Mouse (Mus musculus) lung, postnatal 14 days (tissue): ENCODE measurements around the gene Vmn2r-ps159.
"Not testable (repeated sequence)": the region's sequence is repeated elsewhere in the genome, so short reads cannot be mapped to it uniquely, and the experiment has no call there.

Source experiments
- DNase-seq: peaks from one replicate; pipeline ENCODE4 v3.0.0; 2021

Vmn2r-ps159 gene

GRCm38 (mm10) chr4:156330803-156331202 is at the start of gene Vmn2r-ps159:
Gene Vmn2r-ps159 (plus strand): TSS chr4:156331103.
- DNase-seq = not testable (repeated sequence)

GRCm38 (mm10) chr4:156341601-156342504 is 10.9 kb downstream of the Vmn2r-ps159 start:
- not testable (repeated sequence) for DNase-seq

GRCm38 (mm10) chr4:156342569-156343325 is 11.8 kb downstream of the Vmn2r-ps159 start:
- DNase-seq = no peak

- DNase-seq = no peak
Observed at GRCm38 (mm10) chr4:156343332-156343731, 12.4 kb downstream of the Vmn2r-ps159 start.

- not testable (repeated sequence) for DNase-seq
Observed at GRCm38 (mm10) chr4:156356756-156357437, 26.0 kb downstream of the Vmn2r-ps159 start.
